Mouse (Mus musculus) gastrocnemius, postnatal 4 days (tissue): ENCODE data around the gene Bmper. TPM values are rescaled to one million over a fixed set of nuclear protein-coding genes. Genes with fewer than 3 reads are reported as not detected.

Experiments
- DNase-seq, 2 experiments: peaks; one replicate each; pipeline ENCODE4 v3.0.0; 2021 to 2022; ENCODE audit warnings: low spot score in 2 of 2, mixed read lengths in 2 of 2
- total RNA-seq, 2 experiments: library from RNA; stranded (reverse); gene quantifications; 2 replicates each; pipeline ENCODE4 v1.2.3; 2021

The Bmper gene
- total RNA-seq, 2 experiments from 2014 or later, result 12.3 to 12.9 TPM

GRCm38 (mm10) chr9:23295569-23295968 is 72.7 kb downstream of the Bmper start:
- DNase-seq, result no peak

DNA sequence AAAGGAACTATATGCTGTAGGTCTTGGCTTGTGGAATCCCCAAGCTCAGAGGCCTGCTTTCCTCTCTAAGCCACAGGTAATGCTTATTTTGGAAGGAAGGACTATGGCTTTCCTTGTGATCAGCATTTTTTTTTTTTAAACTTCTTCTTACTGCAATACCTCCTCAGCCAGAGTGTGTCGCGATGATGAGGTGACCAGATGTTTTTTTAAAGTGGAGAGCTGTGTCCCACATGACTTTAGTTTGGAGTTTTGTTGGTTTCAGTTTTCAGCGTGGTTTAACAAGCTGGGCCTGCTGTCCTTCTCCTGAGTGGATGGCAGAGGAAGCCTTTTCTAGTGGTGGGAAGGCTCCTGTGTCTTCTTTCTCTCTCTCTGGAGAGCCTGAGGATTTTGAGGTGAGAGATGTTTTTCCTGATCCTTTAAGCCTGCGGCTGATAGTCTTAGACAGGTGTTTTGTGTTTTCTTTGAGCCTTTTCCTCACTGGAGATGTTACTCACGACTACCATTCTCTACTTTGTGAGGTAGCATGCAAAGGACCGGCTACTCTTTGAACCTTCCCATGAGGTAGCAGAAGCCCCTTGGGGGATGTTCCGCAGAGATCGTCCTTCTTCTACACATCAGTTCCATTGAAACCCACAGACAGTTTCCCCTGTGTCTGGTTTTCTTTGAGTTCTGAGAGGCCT is 74.8 kb downstream of the Bmper start:
- no peak for DNase-seq

- DNase-seq, result no peak
Observed at GRCm38 (mm10) chr9:23300376-23300775, 77.5 kb downstream of the Bmper start.

GRCm38 (mm10) chr9:23305681-23306080 is 82.8 kb downstream of the Bmper start:
- no peak for DNase-seq

DNA sequence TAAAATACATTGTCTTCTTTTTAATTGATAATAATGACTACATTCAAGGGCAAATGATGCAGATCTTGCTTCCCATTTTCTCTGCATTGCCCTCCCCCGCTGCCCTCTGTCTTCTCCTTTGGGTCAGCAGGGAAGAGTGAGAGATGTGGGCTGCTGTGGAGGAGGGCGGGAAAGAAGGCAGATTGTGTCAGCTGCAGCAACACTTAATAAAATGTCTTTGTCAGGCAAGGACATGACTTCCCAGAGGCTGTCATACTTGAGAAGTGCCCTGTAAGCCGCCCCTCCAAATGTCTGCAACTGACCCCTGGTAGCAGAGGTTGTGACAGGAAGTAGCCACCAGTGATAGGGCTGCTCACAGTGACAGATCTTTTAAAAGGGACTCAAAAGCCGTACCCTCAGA is 83.3 kb downstream of the Bmper start:
- DNase-seq, result no peak

- no peak for DNase-seq
Observed at GRCm38 (mm10) chr9:23307835-23308234, 85.0 kb downstream of the Bmper start.

- no peak for DNase-seq
Observed at GRCm38 (mm10) chr9:23310953-23311352, 88.1 kb downstream of the Bmper start.

- DNase-seq, result no peak
Observed at GRCm38 (mm10) chr9:23311956-23312355, 89.1 kb downstream of the Bmper start.

GRCm38 (mm10) chr9:23312877-23313276 is 90.0 kb downstream of the Bmper start:
- no peak for DNase-seq

DNA sequence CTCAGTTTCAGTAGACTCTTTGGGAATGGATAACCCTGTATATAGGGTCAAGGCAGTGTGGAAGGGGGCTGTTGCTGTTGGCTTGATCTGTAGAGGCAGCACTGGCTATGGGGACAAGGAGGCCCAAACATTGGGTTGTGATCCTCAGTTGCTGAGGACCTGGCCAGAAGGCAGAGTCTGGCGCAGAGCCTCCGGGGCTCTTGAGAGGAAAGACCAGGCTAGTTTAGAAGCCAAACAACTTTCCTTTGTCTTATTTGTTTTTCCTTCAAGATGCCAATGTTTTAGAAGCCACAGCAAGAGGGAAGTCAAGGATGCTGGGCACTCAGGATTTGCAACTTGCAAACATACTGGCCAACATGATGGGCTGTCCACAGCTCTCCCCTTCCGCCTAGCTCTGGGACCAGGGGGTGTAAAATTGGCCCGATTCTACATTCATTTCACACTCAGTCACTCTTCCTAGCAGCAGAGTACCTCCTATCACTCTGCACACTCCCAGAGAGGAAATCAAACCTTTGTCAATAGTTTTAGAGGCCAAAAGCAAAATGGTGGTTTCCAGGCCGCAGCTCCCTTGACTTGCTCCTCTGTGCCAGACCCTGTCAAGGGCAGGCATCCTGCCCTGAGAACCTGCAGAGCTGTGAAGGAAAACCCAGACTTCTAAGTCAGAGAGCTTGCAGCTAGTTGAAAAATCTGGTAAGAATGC is 92.9 kb downstream of the Bmper start:
- DNase-seq, result no peak

GRCm38 (mm10) chr9:23327830-23328229 is 105.0 kb downstream of the Bmper start:
- no peak for DNase-seq

GRCm38 (mm10) chr9:23333041-23333622 is 110.3 kb downstream of the Bmper start:
- no peak for DNase-seq

GRCm38 (mm10) chr9:23340551-23340950 is 117.7 kb downstream of the Bmper start:
- no peak for DNase-seq

DNA sequence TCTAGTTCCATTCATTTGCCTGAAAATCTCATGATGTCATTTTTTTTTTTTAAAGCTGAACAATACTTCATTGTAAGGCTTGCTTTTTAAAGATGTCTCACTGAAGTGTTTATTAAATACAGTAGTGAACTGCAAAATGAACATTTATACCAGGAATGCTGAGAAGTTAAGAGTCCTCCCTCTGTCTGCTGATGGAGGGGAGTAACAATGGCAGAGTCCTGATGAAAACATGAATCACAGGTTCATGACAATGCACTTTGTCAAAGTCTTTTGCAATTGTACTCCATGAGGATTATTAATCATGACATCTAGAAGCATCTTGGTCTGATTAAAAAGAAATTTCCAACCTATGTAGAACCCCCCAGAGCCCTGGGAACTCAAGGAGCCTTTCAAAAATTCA is 118.4 kb downstream of the Bmper start:
- DNase-seq, result no peak

DNA sequence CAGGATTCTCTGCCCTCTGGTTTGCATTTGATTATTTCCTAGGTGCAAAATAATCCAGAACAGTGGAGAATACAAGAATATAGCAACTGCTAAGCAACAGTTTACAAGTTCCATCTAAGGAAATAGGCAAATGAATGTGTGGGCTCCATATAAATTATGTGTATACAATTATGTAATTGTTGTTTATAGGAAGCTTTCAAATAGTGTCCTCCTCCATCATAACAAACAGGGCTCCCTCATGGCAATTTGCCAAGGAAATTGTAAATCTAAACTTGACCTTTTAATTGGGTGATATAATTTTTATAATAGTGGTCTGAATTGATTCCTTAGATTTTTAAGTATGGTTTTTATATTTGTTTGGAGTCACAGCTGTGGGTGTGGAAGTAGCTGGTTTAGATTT is 121.5 kb downstream of the Bmper start:
- DNase-seq, result no peak

DNA sequence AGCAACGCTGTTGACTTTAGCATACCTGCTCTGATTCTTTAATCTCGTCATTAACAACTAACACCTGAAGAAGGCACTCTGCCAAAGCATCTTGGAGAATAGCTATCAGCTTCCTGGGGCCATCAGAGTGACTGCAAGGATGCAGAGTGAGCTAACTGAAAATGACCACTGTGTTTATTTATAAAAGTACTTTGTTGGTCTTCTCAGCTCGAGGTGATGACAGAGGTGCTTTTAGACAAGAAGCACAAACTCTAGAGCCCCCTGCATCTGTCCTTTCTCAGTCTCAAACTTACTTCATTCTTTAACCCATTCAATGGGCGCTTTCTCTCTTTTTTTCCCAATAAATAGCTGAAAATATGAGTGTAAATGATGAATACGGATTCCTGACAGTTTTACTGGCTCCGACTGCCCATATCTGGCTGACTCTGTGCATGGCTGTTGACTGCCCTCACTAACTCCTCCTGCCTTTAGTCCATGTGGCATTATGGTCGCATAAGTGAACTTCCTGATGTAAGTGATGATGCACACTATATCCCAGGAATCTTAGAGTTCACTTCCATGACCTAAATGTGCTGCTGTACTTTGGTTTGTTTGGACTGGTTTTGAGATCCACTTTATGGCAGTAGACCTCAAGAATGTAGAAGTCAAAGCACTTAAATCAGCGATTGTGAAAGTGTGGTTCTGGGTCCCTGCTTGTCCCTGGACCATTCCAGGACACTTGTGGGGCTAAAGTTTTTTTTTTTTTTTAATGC is 122.4 kb downstream of the Bmper start:
- no peak for DNase-seq

GRCm38 (mm10) chr9:23349603-23350002 is 126.7 kb downstream of the Bmper start:
- no peak for DNase-seq

GRCm38 (mm10) chr9:23351400-23351799 is 128.5 kb downstream of the Bmper start:
- DNase-seq, result no peak

- DNase-seq, result no peak
Observed at GRCm38 (mm10) chr9:23352396-23352795, 129.5 kb downstream of the Bmper start.

DNA sequence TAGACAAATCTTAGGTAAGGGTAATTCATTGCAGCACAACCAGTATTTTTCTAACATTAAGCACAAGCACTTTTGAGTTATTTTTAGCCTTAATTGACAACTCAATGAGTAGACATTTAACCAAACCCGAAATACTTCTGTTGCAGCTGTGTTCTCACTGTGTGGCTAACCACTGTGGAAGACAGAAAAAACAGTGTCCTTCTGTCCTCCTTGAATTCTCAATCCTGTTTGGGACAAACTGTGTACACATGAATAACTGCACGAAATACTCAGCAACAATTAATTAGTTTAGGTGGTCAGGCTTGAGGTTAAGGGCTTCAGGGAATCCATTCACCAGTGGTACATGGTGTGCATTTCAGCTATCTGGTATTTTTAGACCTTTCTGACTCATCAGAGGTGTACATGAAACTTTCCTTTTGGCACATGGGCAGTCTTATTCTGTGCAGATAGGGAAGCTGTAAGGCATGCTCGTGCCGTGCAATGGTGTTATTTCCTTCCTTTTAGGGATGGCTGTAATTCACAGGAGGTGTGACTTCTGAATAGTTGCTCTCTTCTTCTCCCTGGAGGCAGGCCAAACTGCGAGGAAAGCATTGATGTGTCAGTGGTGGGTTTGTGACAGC is 131.4 kb downstream of the Bmper start:
- no peak for DNase-seq

DNA sequence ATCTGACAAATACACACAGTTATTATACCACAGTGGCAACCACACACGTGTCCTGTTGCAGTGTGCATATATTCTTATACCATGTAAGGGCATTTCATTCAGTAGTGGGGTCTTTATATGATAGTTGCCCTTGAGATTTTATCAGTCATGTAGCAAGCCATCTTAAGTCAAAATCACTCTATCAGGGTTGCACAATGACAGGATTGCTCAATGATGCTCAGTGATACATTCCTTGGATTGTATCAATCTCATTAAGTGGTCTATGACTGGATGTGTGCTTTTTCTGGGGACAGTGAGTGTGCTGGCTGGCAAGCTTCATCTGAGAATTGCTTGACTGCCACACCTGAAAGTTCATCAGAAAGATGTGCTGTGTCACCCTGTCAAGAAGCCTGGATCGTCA is 135.2 kb downstream of the Bmper start:
- no peak for DNase-seq
